Mouse (Mus musculus): Measurements from ENCODE around the gene Rtn4. TPM values are rescaled to one million over a fixed set of nuclear protein-coding genes. Genes with fewer than 3 reads are reported as not detected.

The Rtn4 gene
- polyA plus RNA-seq, 1 experiment from 2014 or later: 91.9 TPM

GRCm38 (mm10) chr11:29786583-29787219 is 94.0 kb downstream of the Rtn4 start:
- no peaks in the 10 kb centered on the region for H3K27me3 ChIP-seq (ENCODE audit: control insufficient read depth, insufficient read depth, low read length)
- no peak for ATAC-seq (ENCODE audit: low read depth)

DNA sequence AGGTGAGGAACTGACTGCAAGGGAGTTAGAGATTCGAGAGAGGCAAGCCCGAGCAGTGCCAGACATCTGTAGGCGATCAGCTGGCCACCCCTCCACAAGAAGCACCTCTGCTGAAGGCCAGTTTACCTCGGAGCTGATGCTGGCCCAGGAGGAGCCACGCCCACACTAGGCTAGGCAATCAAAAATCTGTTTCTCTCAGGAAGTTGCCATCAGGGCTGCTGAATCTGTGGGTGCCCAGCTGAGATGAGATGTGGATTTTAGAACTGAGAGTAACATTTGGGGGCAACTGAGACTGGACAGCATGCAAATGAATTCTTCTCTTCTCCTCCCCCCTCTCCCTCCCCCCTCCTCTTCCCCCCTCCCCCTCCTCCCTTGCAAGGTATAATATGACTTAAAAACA is 94.7 kb downstream of the Rtn4 start:
- H3K4me2 ChIP-seq (ENCODE audit: low read depth, low read length): no peak overlapping the region
- H3K9ac ChIP-seq (replicated peaks; ENCODE audit: low read depth, low read length): no peak overlapping the region
- H3K36me3 ChIP-seq (ENCODE audit: control insufficient read depth, insufficient read depth, low read length): no peaks in the 10 kb centered on the region
- H3K27me3 ChIP-seq (ENCODE audit: control insufficient read depth, insufficient read depth, low read length): no peaks in the 10 kb centered on the region
- no peaks in the 10 kb centered on the region for H3K9me3 ChIP-seq (ENCODE audit: control insufficient read depth, low read length)
- WGBS: 20% methylated on average over 5 of the region's 5 CpGs
- 0 out of 2 replicates have a peak, but pooled peaks cover 4% of the 10 kb centered on the region for H3K4me1 ChIP-seq (ENCODE audit: control insufficient read depth, insufficient read depth, low read length)
- no peak overlapping the region for H3K4me3 ChIP-seq (ENCODE audit: low read depth, low read length)
- H3K27ac ChIP-seq (ENCODE audit: low read depth, low read length): no peak overlapping the region
- no peak for ATAC-seq (ENCODE audit: low read depth)

More at GRCm38 (mm10) chr11:29786583-29787219, 94.0 kb downstream of the Rtn4 start:
- no peaks in the 10 kb centered on the region for H3K36me3 ChIP-seq (ENCODE audit: control insufficient read depth, insufficient read depth, low read length)
- no peak overlapping the region for H3K9ac ChIP-seq (replicated peaks; ENCODE audit: low read depth, low read length)
- no peaks in the 10 kb centered on the region for H3K9me3 ChIP-seq (ENCODE audit: control insufficient read depth, low read length)
- no peak overlapping the region for H3K27ac ChIP-seq (ENCODE audit: low read depth, low read length)
- no peak overlapping the region for H3K4me3 ChIP-seq (ENCODE audit: low read depth, low read length)
- no peak overlapping the region for H3K4me2 ChIP-seq (ENCODE audit: low read depth, low read length)
- 89% methylated on average over 6 of the region's 6 CpGs for WGBS
- H3K4me1 ChIP-seq (ENCODE audit: control insufficient read depth, insufficient read depth, low read length): 0 out of 2 replicates have a peak, but pooled peaks cover 4% of the 10 kb centered on the region

DNA sequence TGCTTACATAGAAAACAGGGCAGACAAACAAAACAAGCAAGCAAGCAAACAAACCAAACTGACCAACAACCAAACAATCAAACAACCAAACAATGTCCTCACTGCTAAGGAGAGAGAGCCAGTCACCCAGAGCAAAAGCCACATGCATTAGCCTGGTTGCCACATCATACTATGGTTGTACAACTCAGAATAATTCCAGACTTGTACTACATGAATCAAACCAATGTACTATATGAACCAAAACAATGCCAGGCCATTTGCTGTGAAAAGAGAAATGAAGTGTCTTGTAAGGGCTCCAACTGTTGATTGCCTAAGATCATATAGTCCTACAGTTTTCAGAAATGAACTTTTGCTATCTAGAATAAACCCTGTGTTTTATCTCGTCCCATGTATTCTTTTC is 95.8 kb downstream of the Rtn4 start:
- no peaks in the 10 kb centered on the region for H3K9me3 ChIP-seq (ENCODE audit: control insufficient read depth, low read length)
- H3K27ac ChIP-seq (ENCODE audit: low read depth, low read length): no peak overlapping the region
- no peaks in the 10 kb centered on the region for H3K27me3 ChIP-seq (ENCODE audit: control insufficient read depth, insufficient read depth, low read length)
- no peak overlapping the region for H3K4me3 ChIP-seq (ENCODE audit: low read depth, low read length)
- 0 out of 2 replicates have a peak, but pooled peaks cover 4% of the 10 kb centered on the region for H3K4me1 ChIP-seq (ENCODE audit: control insufficient read depth, insufficient read depth, low read length)
- 31% methylated on average over 1 of the region's 1 CpGs for WGBS
- H3K36me3 ChIP-seq (ENCODE audit: control insufficient read depth, insufficient read depth, low read length): no peaks in the 10 kb centered on the region
- no peak overlapping the region for H3K4me2 ChIP-seq (ENCODE audit: low read depth, low read length)
- H3K9ac ChIP-seq (replicated peaks; ENCODE audit: low read depth, low read length): no peak overlapping the region
- ATAC-seq (ENCODE audit: low read depth): 0 out of 2 replicates have a peak, but pooled peaks have one; percentile 16

- Histone ChIP-seq H3K4me1 (ENCODE audit: control insufficient read depth, insufficient read depth, low read length) (0 out of 2 replicates have a peak, but pooled peaks cover 4% of the 10 kb centered on the region), H3K9me3 (ENCODE audit: control insufficient read depth, low read length) (no peaks in the 10 kb centered on the region), H3K27ac (ENCODE audit: low read depth, low read length) (no peak overlapping the region), H3K36me3 (ENCODE audit: control insufficient read depth, insufficient read depth, low read length) (no peaks in the 10 kb centered on the region), H3K4me2 (ENCODE audit: low read depth, low read length) (no peak overlapping the region), H3K9ac (replicated peaks; ENCODE audit: low read depth, low read length) (no peak overlapping the region), H3K4me3 (ENCODE audit: low read depth, low read length) (no peak overlapping the region), H3K27me3 (ENCODE audit: control insufficient read depth, insufficient read depth, low read length) (no peaks in the 10 kb centered on the region)
- 75% methylated on average over 6 of the region's 6 CpGs for WGBS
- peak; percentile 93 for ATAC-seq (ENCODE audit: low read depth)
Observed at GRCm38 (mm10) chr11:29788921-29789638, 96.3 kb downstream of the Rtn4 start.

DNA sequence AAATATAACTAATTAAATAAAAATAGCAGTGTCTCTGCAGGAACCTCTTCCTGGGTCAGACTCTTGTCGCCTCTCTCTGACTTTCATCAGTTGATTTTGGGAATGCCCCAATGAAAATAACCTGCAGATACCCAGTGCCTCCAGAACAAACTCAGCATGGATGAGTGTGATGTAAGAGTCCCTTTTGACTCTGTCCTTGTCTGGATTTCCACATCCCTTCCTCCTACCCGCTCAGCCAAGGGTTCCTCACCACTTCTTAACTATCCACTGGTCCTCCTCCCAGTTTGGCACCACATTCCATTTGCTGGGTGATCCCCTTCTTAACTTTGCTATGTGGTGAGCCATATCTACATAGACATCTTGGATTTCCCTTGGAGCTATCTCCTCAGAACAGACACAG is 98.0 kb downstream of the Rtn4 start:
- H3K27ac ChIP-seq (ENCODE audit: low read depth, low read length): no peak overlapping the region
- 0 out of 2 replicates have a peak, but pooled peaks cover 4% of the 10 kb centered on the region for H3K4me1 ChIP-seq (ENCODE audit: control insufficient read depth, insufficient read depth, low read length)
- no peak overlapping the region for H3K9ac ChIP-seq (replicated peaks; ENCODE audit: low read depth, low read length)
- H3K27me3 ChIP-seq (ENCODE audit: control insufficient read depth, insufficient read depth, low read length): no peaks in the 10 kb centered on the region
- H3K4me3 ChIP-seq (ENCODE audit: low read depth, low read length): no peak overlapping the region
- H3K4me2 ChIP-seq (ENCODE audit: low read depth, low read length): no peak overlapping the region
- no peak for ATAC-seq (ENCODE audit: low read depth)
- H3K36me3 ChIP-seq (ENCODE audit: control insufficient read depth, insufficient read depth, low read length): no peaks in the 10 kb centered on the region
- 85% methylated on average over 2 of the region's 2 CpGs for WGBS
- no peaks in the 10 kb centered on the region for H3K9me3 ChIP-seq (ENCODE audit: control insufficient read depth, low read length)

Other genes with a start within 250 kb of the Rtn4 start
- 14.8 and 18.0 TPM in 2 replicates for gene Prorsd1, start 177.9 kb upstream of the Rtn4 start, polyA plus RNA-seq (2014; fragmentation: Nextera tagmentation; extraction: Ambion mirVana)
- gene Mtif2, start 166.5 kb upstream of the Rtn4 start, polyA plus RNA-seq (2014; fragmentation: Nextera tagmentation; extraction: Ambion mirVana): 48.5 and 50.9 TPM in 2 replicates
- gene Clhc1, start 145.0 kb upstream of the Rtn4 start, polyA plus RNA-seq (2014; fragmentation: Nextera tagmentation; extraction: Ambion mirVana): 0.17 and 0.30 TPM in 2 replicates
- 605 and 689 TPM in 2 replicates for gene Rps27a, start 144.8 kb upstream of the Rtn4 start, polyA plus RNA-seq (2014; fragmentation: Nextera tagmentation; extraction: Ambion mirVana)
- 0.73 and 1.3 TPM in 2 replicates for gene 4931440F15Rik, start 132.7 kb downstream of the Rtn4 start, polyA plus RNA-seq (2014; fragmentation: Nextera tagmentation; extraction: Ambion mirVana)